In the genomic region with DNA sequence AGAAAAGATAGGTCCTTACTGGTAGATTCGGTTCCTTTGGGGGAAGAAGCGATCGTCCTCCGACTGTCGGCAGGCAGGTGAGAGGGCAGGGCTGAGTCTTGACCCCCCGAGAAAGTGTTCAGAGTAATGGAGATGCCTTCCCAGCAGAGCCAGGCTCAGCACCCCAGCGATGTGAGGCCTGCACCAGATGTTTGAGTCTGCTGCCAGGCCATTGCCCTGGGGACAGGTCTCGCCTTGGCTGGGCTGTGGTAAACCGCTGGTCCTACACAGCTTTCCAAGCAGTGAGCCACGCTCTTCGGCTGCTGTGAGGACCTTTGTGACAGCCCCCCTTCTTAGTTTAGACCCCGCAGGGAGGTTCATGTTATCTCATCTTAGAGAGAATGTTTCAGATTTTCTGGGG, we compare ENCODE assay signal across 18 mouse cellular contexts. TPM values are rescaled to one million over a fixed set of nuclear protein-coding genes. Genes with fewer than 3 reads are reported as not detected.
DNase-seq lines count a peak whose midpoint lies in the region.
"Had no signal": no experiment of that assay in that cellular context is flagged by ENCODE, and none has a peak within 500 bp of the region (broad histone marks: within the 10 kb centered on the region; RNA-seq: fewer than 3 reads in every experiment).

No protein-coding gene starts in this region.

- intact Hi-C loops in heart, postnatal 10 days (cut with DNase I): no loop called here

- H3K9me3 ChIP-seq in heart, embryonic 10.5 days: no peaks in the 10 kb centered on the region
- H3K9me3 ChIP-seq: liver, embryonic 13.5 days; lung, embryonic 15.5 days; midbrain, embryonic 12.5 days had no signal

- peaks cover 7% of the 10 kb centered on the region for H3K4me1 ChIP-seq in heart, embryonic 10.5 days

- DNase-seq in heart, adult 18-20 months: peak; percentile 65 to 68
- no peak for DNase-seq in heart, embryonic 10.5 days (ENCODE audit: low spot score)
- DNase-seq in gastrocnemius, adult 8-10 months (ENCODE audit: low spot score in 2 of 2): peak; percentile 61 to 63
- peak; percentile 63 to 71 for DNase-seq in heart, postnatal 10 days
- peak; percentile 54 for DNase-seq in skeletal muscle tissue, adult 2 months (ENCODE audit: low read depth, low spot score)
- no peak for DNase-seq in kidney, adult 8-10 months
- no peak for DNase-seq in layer of hippocampus, adult 18-20 months (ENCODE audit: low spot score in 2 of 2)
- DNase-seq in urinary bladder, adult 18-20 months (ENCODE audit: low spot score in 2 of 2): no peak
- DNase-seq: kidney, adult 2 months; kidney, postnatal 4 days; liver, embryonic 13.5 days; right cerebral cortex, postnatal 4 days; thymus, postnatal 4 days had no signal

- no peaks in the 10 kb centered on the region for H3K36me3 ChIP-seq in heart, embryonic 10.5 days
- H3K36me3 ChIP-seq: liver, embryonic 13.5 days; lung, embryonic 15.5 days; midbrain, embryonic 12.5 days had no signal

- WGBS in heart, embryonic 10.5 days: 78% methylated on average over 12 of the region's 12 CpGs

- no peak overlapping the region for H3K4me3 ChIP-seq in heart, embryonic 10.5 days
- H3K4me3 ChIP-seq: liver, embryonic 13.5 days; lung, embryonic 15.5 days; midbrain, embryonic 12.5 days had no signal

- no peak overlapping the region for H3K27ac ChIP-seq in heart, embryonic 10.5 days
- H3K27ac ChIP-seq: liver, embryonic 13.5 days; lung, embryonic 15.5 days; macrophage; midbrain, embryonic 12.5 days had no signal

- H3K27me3 ChIP-seq in heart, embryonic 10.5 days (ENCODE audit: insufficient read depth, poor library complexity, severe bottlenecking): peaks cover 65% of the 10 kb centered on the region

RNA-seq across cellular contexts. Expression of gene Nppc, which starts 4.8 kb away (rescaled TPM):
- total RNA-seq in heart, adult 18-20 months (2021): not detected
- polyA plus RNA-seq in heart, embryonic 10.5 days (2016; fragmentation: Nextera tagmentation; extraction: Ambion mirVana): 0.37 and 0.38 TPM in 2 replicates
- total RNA-seq in gastrocnemius, adult 8-10 months (2022): under 1 TPM; 0.38 to 0.92 (median 0.48) TPM
- total RNA-seq in heart, postnatal 10 days (2021): under 1 TPM; 0.42 to 0.93 TPM
- 1 to 10 TPM; 7.7 to 9.9 TPM for total RNA-seq in layer of hippocampus, adult 18-20 months (2021)
- total RNA-seq: granulocyte monocyte progenitor cell, adult 5-6 weeks; neutrophil, adult 5-6 weeks had no signal
- polyA plus RNA-seq: liver, embryonic 13.5 days; macrophage had no signal

RNA-seq across cellular contexts. Expression of gene Dis3l2, which starts 28.5 kb away (rescaled TPM):
- 10 to 100 TPM; 11.1 to 11.6 TPM for total RNA-seq in heart, adult 18-20 months (2021)
- 20.6 and 23.2 TPM in 2 replicates for polyA plus RNA-seq in heart, embryonic 10.5 days (2016; fragmentation: Nextera tagmentation; extraction: Ambion mirVana)
- 10 to 100 TPM; 11.8 to 13.5 (median 13.4) TPM for total RNA-seq in gastrocnemius, adult 8-10 months (2022)
- total RNA-seq in heart, postnatal 10 days (2021): 10 to 100 TPM; 16.0 TPM
- 10 to 100 TPM; 24.3 to 25.9 TPM for total RNA-seq in layer of hippocampus, adult 18-20 months (2021)

Comparison
In these comparisons a context has a peak if more than half of its experiments do, and no peak if none do; other contexts are left out.
1. DNase-seq: peak in heart, adult 18-20 months (2 of 2), gastrocnemius, adult 8-10 months (2 of 2), heart, postnatal 10 days (2 of 2) and skeletal muscle tissue, adult 2 months (single experiment); none in heart, embryonic 10.5 days (single experiment), kidney, adult 8-10 months (0 of 2), layer of hippocampus, adult 18-20 months (0 of 2) and urinary bladder, adult 18-20 months (0 of 2).
2. RNA of gene Nppc, which starts 4.8 kb away (total RNA-seq): 7.7 to 9.9 TPM in layer of hippocampus, adult 18-20 months; 0.42 to 0.93 TPM in heart, postnatal 10 days, 0.38 to 0.92 TPM in gastrocnemius, adult 8-10 months and not detected in heart, adult 18-20 months; every median in the first group is over 4 times any median in the second.